Comparison of ENCODE assay signal across 10 mouse cellular contexts in the genomic region with DNA sequence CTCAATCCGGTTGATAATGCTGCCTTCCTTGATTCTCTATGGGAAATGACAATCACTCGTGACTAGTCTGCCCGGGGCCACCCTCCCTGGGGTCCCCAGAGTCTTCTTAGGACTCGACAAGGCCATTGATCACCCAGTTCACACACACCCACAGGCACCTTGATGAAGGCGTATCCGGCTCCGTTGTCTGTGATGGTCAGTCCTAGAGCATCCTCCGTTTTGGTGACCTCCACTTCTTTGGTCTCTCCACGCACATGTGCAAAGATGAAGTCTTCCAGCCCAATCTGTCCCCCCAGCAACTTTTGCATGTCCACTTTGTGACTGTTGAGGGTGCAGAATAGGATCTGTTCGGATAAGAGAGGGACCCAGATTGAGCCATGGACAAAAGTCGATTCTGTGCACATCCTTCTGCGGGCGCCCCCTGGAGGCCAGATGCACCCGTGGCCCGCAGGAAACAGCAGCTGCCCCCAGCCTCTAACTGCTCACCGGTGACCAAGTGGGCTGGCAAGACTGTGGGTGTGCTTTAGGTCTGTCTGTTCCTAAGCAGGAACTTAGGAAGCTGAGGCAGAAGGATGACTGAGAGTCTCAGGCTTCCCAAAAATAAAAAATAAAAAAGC. TPM values are rescaled to one million over a fixed set of nuclear protein-coding genes. Genes with fewer than 3 reads are reported as not detected.
A peak's percentile ranks its signal among the peaks of the same experiment; 100 is the strongest.
DNase-seq lines count a peak whose midpoint lies in the region; ATAC-seq and TF ChIP-seq lines count a peak whose summit lies in the region.
"Had no signal": no experiment of that assay in that cellular context is flagged by ENCODE, and none has a peak within 500 bp of the region (broad histone marks: within the 10 kb centered on the region; RNA-seq: fewer than 3 reads in every experiment).

No protein-coding gene starts in this region.

- 34% methylated on average over 16 of the region's 16 CpGs for WGBS in intestine, embryonic 14.5 days
- WGBS in intestine, embryonic 15.5 days, result 33% methylated on average over 16 of the region's 16 CpGs

- no peaks in the 10 kb centered on the region for H3K79me3 ChIP-seq in C2C12 (ENCODE audit: low read depth)

- no peaks in the 10 kb centered on the region for H3K36me3 ChIP-seq in intestine, embryonic 14.5 days (ENCODE audit: control insufficient read depth, insufficient read depth, low read length)
- 0 out of 2 replicates have a peak, but pooled peaks cover 3% of the 10 kb centered on the region for H3K36me3 ChIP-seq in intestine, embryonic 15.5 days
- peaks cover 5% of the 10 kb centered on the region for H3K36me3 ChIP-seq in C2C12 (ENCODE audit: control insufficient read depth, insufficient read depth)

- peak; percentile 87 for DNase-seq in intestine, embryonic 14.5 days (ENCODE audit: low spot score)
- DNase-seq in T-cell, adult 2 months (ENCODE audit: low spot score), result peak; percentile 70
- peak; percentile 82 for DNase-seq in embryo, embryonic 10.5 days (ENCODE audit: low spot score)
- peak; percentile 74 to 89 for DNase-seq in kidney, postnatal 25 days
- DNase-seq in naive thymus-derived CD4-positive, alpha-beta T cell, adult 2 months (ENCODE audit: low read depth), result peak; percentile 85
- DNase-seq in layer of hippocampus, adult 8-10 months (ENCODE audit: low spot score in 2 of 2), result no peak

- peaks cover 15% of the 10 kb centered on the region for H3K4me1 ChIP-seq in intestine, embryonic 14.5 days (replicated peaks; ENCODE audit: control insufficient read depth, insufficient read depth, low read length)
- H3K4me1 ChIP-seq in intestine, embryonic 15.5 days (replicated peaks), result peaks cover 21% of the 10 kb centered on the region

- H3K9ac ChIP-seq in intestine, embryonic 14.5 days (ENCODE audit: low read length), result no peak overlapping the region
- no peak overlapping the region for H3K9ac ChIP-seq in intestine, embryonic 15.5 days
- H3K9ac ChIP-seq: embryonic facial prominence, embryonic 12.5 days; limb, embryonic 12.5 days had no signal

- no peak overlapping the region for H3K4me3 ChIP-seq in intestine, embryonic 14.5 days (ENCODE audit: low read depth, low read length)
- H3K4me3 ChIP-seq in intestine, embryonic 15.5 days (replicated peaks), result no peak overlapping the region
- H3K4me3 ChIP-seq in C2C12 (ENCODE audit: insufficient read depth, poor library complexity, severe bottlenecking), result no peak overlapping the region
- H3K4me3 ChIP-seq: embryonic facial prominence, embryonic 12.5 days; limb, embryonic 12.5 days had no signal

- H3K4me2 ChIP-seq in intestine, embryonic 14.5 days (ENCODE audit: low read length), result no peak overlapping the region
- H3K4me2 ChIP-seq in intestine, embryonic 15.5 days (replicated peaks), result no peak overlapping the region
- H3K4me2 ChIP-seq: embryonic facial prominence, embryonic 12.5 days; limb, embryonic 12.5 days had no signal

- no peaks in the 10 kb centered on the region for H3K9me3 ChIP-seq in intestine, embryonic 14.5 days (ENCODE audit: control insufficient read depth, low read length)
- no peaks in the 10 kb centered on the region for H3K9me3 ChIP-seq in intestine, embryonic 15.5 days
- H3K9me3 ChIP-seq: embryonic facial prominence, embryonic 12.5 days; limb, embryonic 12.5 days had no signal

- peaks cover 36% of the 10 kb centered on the region for H3K27me3 ChIP-seq in intestine, embryonic 14.5 days (replicated peaks; ENCODE audit: control insufficient read depth, insufficient read depth, low read length)
- peaks cover 13% of the 10 kb centered on the region for H3K27me3 ChIP-seq in intestine, embryonic 15.5 days (replicated peaks)
- H3K27me3 ChIP-seq in C2C12 (ENCODE audit: control insufficient read depth, insufficient read depth, insufficient read length), result peaks cover 11% of the 10 kb centered on the region

- TF ChIP-seq CTCF in C2C12 (IDR thresholded peaks at IDR 0.05; ENCODE audit: control insufficient read depth, insufficient read depth, insufficient read length), result peak; percentile 89

- H3ac ChIP-seq in C2C12 (ENCODE audit: control insufficient read depth, insufficient read length, low read depth), result no peak overlapping the region

- no peak for ATAC-seq in intestine, embryonic 14.5 days (replicated peaks; ENCODE audit: low FRiP score, low TSS enrichment, low read depth)
- ATAC-seq in intestine, embryonic 15.5 days, result no peak

- H3K79me2 ChIP-seq in C2C12 (ENCODE audit: control insufficient read depth, insufficient read depth), result no peaks in the 10 kb centered on the region

- H3K27ac ChIP-seq in intestine, embryonic 14.5 days (ENCODE audit: low read depth), result no peak overlapping the region
- H3K27ac ChIP-seq in intestine, embryonic 15.5 days, result no peak overlapping the region
- H3K27ac ChIP-seq: embryonic facial prominence, embryonic 12.5 days; limb, embryonic 12.5 days had no signal

TF ChIP-seq in C2C12, 6 proteins besides CTCF, POLR2A, EP300 and RAD21:
- TF ChIP-seq MAX (IDR thresholded peaks at IDR 0.05) (no peak), FOSL1 (IDR thresholded peaks at IDR 0.05; ENCODE audit: insufficient read depth, low read length, poor library complexity, severe bottlenecking) (no peak), USF1 (IDR thresholded peaks at IDR 0.05; ENCODE audit: low read depth) (no peak), MYOG (IDR thresholded peaks at IDR 0.05; ENCODE audit: control insufficient read depth, extremely low read depth, insufficient read length) (no peak), MYOD1 (IDR thresholded peaks at IDR 0.05; ENCODE audit: control insufficient read depth, insufficient read length, low read depth) (no peak), CEBPB (IDR thresholded peaks at IDR 0.05; ENCODE audit: low read depth) (no peak)

RNA-seq across cellular contexts. Expression of a gene that starts 1.6 kb away (rescaled TPM):
- polyA plus RNA-seq in intestine, embryonic 14.5 days (2014; fragmentation: Nextera tagmentation; extraction: Ambion mirVana), result 0.07 and 0.11 TPM in 2 replicates
- 0.06 TPM in 1 of 2 replicates, not detected in the other for polyA plus RNA-seq in intestine, embryonic 15.5 days (2015; fragmentation: Nextera tagmentation; extraction: Ambion mirVana)
- 0.08 TPM for polyA plus RNA-seq in C2C12 (2012; fragmentation: generic; extraction: Trizol)
- total RNA-seq in layer of hippocampus, adult 8-10 months (2022), result 1 to 10 TPM; 1.3 to 2.2 (median 1.7) TPM
- polyA plus RNA-seq: embryonic facial prominence, embryonic 12.5 days had no signal

RNA-seq across cellular contexts. Expression of a gene that starts 8.8 kb away (rescaled TPM):
- 85.0 and 86.8 TPM in 2 replicates for polyA plus RNA-seq in intestine, embryonic 14.5 days (2014; fragmentation: Nextera tagmentation; extraction: Ambion mirVana)
- polyA plus RNA-seq in intestine, embryonic 15.5 days (2015; fragmentation: Nextera tagmentation; extraction: Ambion mirVana), result 71.2 and 71.7 TPM in 2 replicates
- polyA plus RNA-seq in C2C12 (2012; fragmentation: generic; extraction: Trizol), result 89.0 TPM
- total RNA-seq in layer of hippocampus, adult 8-10 months (2022), result 10 to 100 TPM; 32.5 to 37.1 (median 32.9) TPM

RNA-seq across cellular contexts. Expression of a gene that starts 12.9 kb away (rescaled TPM):
- polyA plus RNA-seq in intestine, embryonic 14.5 days (2014; fragmentation: Nextera tagmentation; extraction: Ambion mirVana), result 22.3 and 23.6 TPM in 2 replicates
- 21.3 and 21.7 TPM in 2 replicates for polyA plus RNA-seq in intestine, embryonic 15.5 days (2015; fragmentation: Nextera tagmentation; extraction: Ambion mirVana)
- polyA plus RNA-seq in C2C12 (2012; fragmentation: generic; extraction: Trizol), result 0.02 TPM
- 1 to 10 TPM; 1.1 to 1.4 (median 1.4) TPM for total RNA-seq in layer of hippocampus, adult 8-10 months (2022)

RNA-seq across cellular contexts. Expression of a gene that starts 15.8 kb away (rescaled TPM):
- 4.8 and 6.9 TPM in 2 replicates for polyA plus RNA-seq in intestine, embryonic 14.5 days (2014; fragmentation: Nextera tagmentation; extraction: Ambion mirVana)
- 19.9 and 23.8 TPM in 2 replicates for polyA plus RNA-seq in intestine, embryonic 15.5 days (2015; fragmentation: Nextera tagmentation; extraction: Ambion mirVana)
- 8.2 TPM for polyA plus RNA-seq in C2C12 (2012; fragmentation: generic; extraction: Trizol)
- total RNA-seq in layer of hippocampus, adult 8-10 months (2022), result 10 to 100 TPM; 40.7 to 46.7 (median 43.6) TPM

RNA-seq across cellular contexts. Expression of a gene that starts 20.5 kb away (rescaled TPM):
- 26.0 and 27.7 TPM in 2 replicates for polyA plus RNA-seq in intestine, embryonic 14.5 days (2014; fragmentation: Nextera tagmentation; extraction: Ambion mirVana)
- 38.7 and 39.5 TPM in 2 replicates for polyA plus RNA-seq in intestine, embryonic 15.5 days (2015; fragmentation: Nextera tagmentation; extraction: Ambion mirVana)
- 48.1 TPM for polyA plus RNA-seq in C2C12 (2012; fragmentation: generic; extraction: Trizol)
- 10 to 100 TPM; 28.2 to 31.3 (median 30.2) TPM for total RNA-seq in layer of hippocampus, adult 8-10 months (2022)

Comparison
In these comparisons a context has a peak if more than half of its experiments do, and no peak if none do; other contexts are left out.
1. DNase-seq: peak in intestine, embryonic 14.5 days (single experiment), T-cell, adult 2 months (single experiment), embryo, embryonic 10.5 days (single experiment), kidney, postnatal 25 days (2 of 2) and naive thymus-derived CD4-positive, alpha-beta T cell, adult 2 months (single experiment); none in layer of hippocampus, adult 8-10 months (0 of 2).
2. RNA of a gene that starts 12.9 kb away (polyA plus RNA-seq): 22.3 to 23.6 TPM in intestine, embryonic 14.5 days and 21.3 to 21.7 TPM in intestine, embryonic 15.5 days; 0.02 TPM in C2C12 (single experiment); every median in the first group is over 10 times any median in the second.